Mouse (Mus musculus): Measurements from ENCODE around the gene Ipo11. TPM values are rescaled to one million over a fixed set of nuclear protein-coding genes. Genes with fewer than 3 reads are reported as not detected.
A peak's percentile ranks its signal among the peaks of the same experiment; 100 is the strongest.
"Not testable (repeated sequence)": the region's sequence is repeated elsewhere in the genome, so short reads cannot be mapped to it uniquely, and the experiment has no call there.

Gene Ipo11
- polyA plus RNA-seq, 1 experiment from 2014 or later: 65.9 TPM

GRCm38 (mm10) chr13:106937138-106937472, 347 bp upstream of the Ipo11 start:
- Histone ChIP-seq H3K4me1 (peaks cover 38% of the 10 kb centered on the region), H3K4me2 (peak overlapping the region; percentile 84), H3K27me3 (replicated peaks) (no peaks in the 10 kb centered on the region), H3K9me3 (replicated peaks) (0 out of 2 replicates have a peak, but pooled peaks cover 4% of the 10 kb centered on the region), H3K36me3 (0 out of 2 replicates have a peak, but pooled peaks cover 2% of the 10 kb centered on the region), H3K9ac (peak overlapping the region; percentile 97), H3K27ac (no peak overlapping the region; the same call in 1 of the 2 replicates), H3K4me3 (peak overlapping the region; percentile 100)
- 26% methylated on average over 7 of the region's 7 CpGs for WGBS (ENCODE audit: insufficient replicate concordance)
- ATAC-seq: no peak

- H3K4me2 ChIP-seq: peak overlapping the region; percentile 84
- no peaks in the 10 kb centered on the region for H3K27me3 ChIP-seq (replicated peaks)
- 0 out of 2 replicates have a peak, but pooled peaks cover 2% of the 10 kb centered on the region for H3K36me3 ChIP-seq
- H3K27ac ChIP-seq: peak overlapping the region; percentile 87
- WGBS (ENCODE audit: insufficient replicate concordance): 3% methylated on average over 9 of the region's 9 CpGs
- H3K9ac ChIP-seq: peak overlapping the region; percentile 97
- H3K4me1 ChIP-seq: peaks cover 47% of the 10 kb centered on the region
- peak; percentile 41; the same call in 1 of the 2 replicates for ATAC-seq
- H3K9me3 ChIP-seq (replicated peaks): no peaks in the 10 kb centered on the region
- peak overlapping the region; percentile 100 for H3K4me3 ChIP-seq
These were observed 895 bp downstream of the Ipo11 start for GRCm38 (mm10) chr13:106935871-106936255.

- no peak for ATAC-seq
- 87% methylated on average over 2 of the region's 2 CpGs for WGBS (ENCODE audit: insufficient replicate concordance)
- H3K27ac ChIP-seq: no peak overlapping the region
- peaks cover 7% of the 10 kb centered on the region for H3K9me3 ChIP-seq (replicated peaks)
- H3K9ac ChIP-seq: no peak overlapping the region
- peaks cover 31% of the 10 kb centered on the region for H3K4me1 ChIP-seq
- H3K27me3 ChIP-seq (replicated peaks): no peaks in the 10 kb centered on the region
- no peak overlapping the region for H3K4me3 ChIP-seq
- peaks cover 34% of the 10 kb centered on the region for H3K36me3 ChIP-seq
- no peak overlapping the region for H3K4me2 ChIP-seq
These were observed 7.6 kb downstream of the Ipo11 start for GRCm38 (mm10) chr13:106929201-106929600.

GRCm38 (mm10) chr13:106928296-106928695, 8.5 kb downstream of the Ipo11 start:
- no peak for ATAC-seq
- no peak overlapping the region for H3K4me3 ChIP-seq
- no peak overlapping the region for H3K4me2 ChIP-seq
- H3K4me1 ChIP-seq: peaks cover 24% of the 10 kb centered on the region
- H3K36me3 ChIP-seq: peaks cover 43% of the 10 kb centered on the region
- 87% methylated on average over 4 of the region's 4 CpGs for WGBS (ENCODE audit: insufficient replicate concordance)
- peaks cover 7% of the 10 kb centered on the region for H3K9me3 ChIP-seq (replicated peaks)
- H3K9ac ChIP-seq: no peak overlapping the region
- no peak overlapping the region for H3K27ac ChIP-seq
- H3K27me3 ChIP-seq (replicated peaks): no peaks in the 10 kb centered on the region

GRCm38 (mm10) chr13:106925921-106926320, 10.8 kb downstream of the Ipo11 start:
- WGBS (ENCODE audit: insufficient replicate concordance): 87% methylated on average over 3 of the region's 3 CpGs
- H3K9ac ChIP-seq: not testable (repeated sequence)

GRCm38 (mm10) chr13:106918322-106919050, 18.3 kb downstream of the Ipo11 start:
- Histone ChIP-seq H3K27me3 (replicated peaks) (no peaks in the 10 kb centered on the region), H3K27ac (no peak overlapping the region; the same call in 1 of the 2 replicates), H3K4me1 (peaks cover 14% of the 10 kb centered on the region), H3K9ac (no peak overlapping the region), H3K9me3 (replicated peaks) (no peaks in the 10 kb centered on the region), H3K36me3 (peaks cover 68% of the 10 kb centered on the region), H3K4me3 (no peak overlapping the region), H3K4me2 (no peak overlapping the region)
- ATAC-seq: no peak
- 73% methylated on average over 7 of the region's 7 CpGs for WGBS (ENCODE audit: insufficient replicate concordance)

More at GRCm38 (mm10) chr13:106925921-106926320, 10.8 kb downstream of the Ipo11 start:
- not testable (repeated sequence) for H3K4me2 ChIP-seq; H3K9me3 ChIP-seq (replicated peaks); H3K4me3 ChIP-seq; H3K4me1 ChIP-seq; ATAC-seq; H3K27me3 ChIP-seq (replicated peaks); H3K27ac ChIP-seq
- peaks cover 66% of the 10 kb centered on the region for H3K36me3 ChIP-seq

- no peaks in the 10 kb centered on the region for H3K9me3 ChIP-seq (replicated peaks)
- H3K4me1 ChIP-seq: peaks cover 34% of the 10 kb centered on the region
- peak overlapping the region; percentile 23 for H3K4me2 ChIP-seq
- H3K9ac ChIP-seq: no peak overlapping the region
- no peaks in the 10 kb centered on the region for H3K27me3 ChIP-seq (replicated peaks)
- H3K36me3 ChIP-seq: peaks cover 48% of the 10 kb centered on the region
- WGBS (ENCODE audit: insufficient replicate concordance): 5% methylated on average over 3 of the region's 3 CpGs
- ATAC-seq: peak; percentile 79
- H3K27ac ChIP-seq: peak overlapping the region; percentile 77
- no peak overlapping the region for H3K4me3 ChIP-seq
These were observed 23.5 kb downstream of the Ipo11 start for GRCm38 (mm10) chr13:106913125-106913736.

GRCm38 (mm10) chr13:106910096-106910495, 26.7 kb downstream of the Ipo11 start:
- 90% methylated on average over 10 of the region's 10 CpGs for WGBS (ENCODE audit: insufficient replicate concordance)
- H3K9me3 ChIP-seq (replicated peaks): no peaks in the 10 kb centered on the region
- no peaks in the 10 kb centered on the region for H3K27me3 ChIP-seq (replicated peaks)
- no peak overlapping the region for H3K4me3 ChIP-seq
- no peak overlapping the region for H3K9ac ChIP-seq
- ATAC-seq: no peak
- no peak overlapping the region for H3K4me2 ChIP-seq
- H3K36me3 ChIP-seq: peaks cover 70% of the 10 kb centered on the region
- H3K4me1 ChIP-seq: peaks cover 31% of the 10 kb centered on the region
- no peak overlapping the region for H3K27ac ChIP-seq

GRCm38 (mm10) chr13:106907273-106907672, 29.5 kb downstream of the Ipo11 start:
- Histone ChIP-seq H3K4me2 (no peak overlapping the region), H3K27ac (no peak overlapping the region), H3K4me1 (peaks cover 16% of the 10 kb centered on the region), H3K36me3 (peaks cover 72% of the 10 kb centered on the region), H3K4me3 (no peak overlapping the region), H3K9ac (no peak overlapping the region), H3K9me3 (replicated peaks) (no peaks in the 10 kb centered on the region), H3K27me3 (replicated peaks) (no peaks in the 10 kb centered on the region)
- WGBS (ENCODE audit: insufficient replicate concordance): 90% methylated on average over 4 of the region's 4 CpGs
- no peak for ATAC-seq

GRCm38 (mm10) chr13:106905154-106905553, 31.6 kb downstream of the Ipo11 start:
- peaks cover 72% of the 10 kb centered on the region for H3K36me3 ChIP-seq
- not testable (repeated sequence) for H3K4me3 ChIP-seq; H3K27me3 ChIP-seq (replicated peaks); H3K9me3 ChIP-seq (replicated peaks); ATAC-seq; H3K4me2 ChIP-seq; H3K27ac ChIP-seq; H3K9ac ChIP-seq; H3K4me1 ChIP-seq
- 80% methylated on average over 6 of the region's 6 CpGs for WGBS (ENCODE audit: insufficient replicate concordance)

GRCm38 (mm10) chr13:106904637-106905036, 32.1 kb downstream of the Ipo11 start:
- no peak overlapping the region for H3K9ac ChIP-seq
- H3K36me3 ChIP-seq: peaks cover 72% of the 10 kb centered on the region
- no peaks in the 10 kb centered on the region for H3K9me3 ChIP-seq (replicated peaks)
- no peak overlapping the region for H3K4me3 ChIP-seq
- 88% methylated on average over 3 of the region's 3 CpGs for WGBS (ENCODE audit: insufficient replicate concordance)
- no peak overlapping the region for H3K27ac ChIP-seq
- no peak for ATAC-seq
- H3K27me3 ChIP-seq (replicated peaks): no peaks in the 10 kb centered on the region
- 0 out of 2 replicates have a peak, but pooled peaks cover 7% of the 10 kb centered on the region for H3K4me1 ChIP-seq
- no peak overlapping the region for H3K4me2 ChIP-seq

GRCm38 (mm10) chr13:106894284-106894683, 42.5 kb downstream of the Ipo11 start:
- Histone ChIP-seq H3K4me2 (no peak overlapping the region), H3K9me3 (replicated peaks) (0 out of 2 replicates have a peak, but pooled peaks cover 3% of the 10 kb centered on the region), H3K27ac (peak overlapping the region; percentile 23), H3K4me3 (no peak overlapping the region), H3K9ac (no peak overlapping the region), H3K4me1 (peaks cover 47% of the 10 kb centered on the region), H3K27me3 (replicated peaks) (no peaks in the 10 kb centered on the region), H3K36me3 (peaks cover 55% of the 10 kb centered on the region)
- no peak for ATAC-seq
- 94% methylated on average over 2 of the region's 2 CpGs for WGBS (ENCODE audit: insufficient replicate concordance)
